Mouse (Mus musculus) heart, embryonic 16.5 days (tissue): Measurements from ENCODE around the gene Tex44. TPM values are rescaled to one million over a fixed set of nuclear protein-coding genes. Genes with fewer than 3 reads are reported as not detected.
A peak's percentile ranks its signal among the peaks of the same experiment; 100 is the strongest.

Experiments used
- ATAC-seq: fragments of 200-750 bp; cut with Nextera tagmentation; replicated peaks from 2 replicates; pipeline ENCODE4 v1.8.0; 2017; ENCODE audit warnings: moderate number of reproducible peaks; ENCODE audit not compliant: insufficient read depth, low FRiP score; ENCODE audit errors: extremely low read depth
- H3K27ac ChIP-seq: fragments of 300-500 bp; sonication (generic); 2 replicates; pipeline ENCODE4 v1.5.1; 2014; ENCODE audit warnings: mild to moderate bottlenecking, low read length, control low read depth, moderate library complexity
- H3K27me3 ChIP-seq: fragments of 300-500 bp; sonication (generic); 2 replicates; pipeline ENCODE4 v1.6.1; 2014; ENCODE audit warnings: low read length, mixed read lengths; ENCODE audit not compliant: control insufficient read depth, insufficient read depth
- H3K36me3 ChIP-seq: fragments of 300-500 bp; sonication (generic); 2 replicates; pipeline ENCODE4 v1.6.1; 2014; ENCODE audit not compliant: control insufficient read depth, insufficient read depth
- H3K4me1 ChIP-seq: fragments of 300-500 bp; sonication (generic); 2 replicates; pipeline ENCODE4 v1.6.1; 2014; ENCODE audit warnings: low read length, mixed read lengths; ENCODE audit not compliant: control insufficient read depth, insufficient read depth
- H3K4me2 ChIP-seq: fragments of 300-500 bp; sonication (generic); 2 replicates; pipeline ENCODE4 v1.6.1; 2014; ENCODE audit warnings: low read depth, mild to moderate bottlenecking, control low read depth, low read length
- H3K4me3 ChIP-seq: fragments of 300-500 bp; sonication (generic); 2 replicates; pipeline ENCODE4 v1.5.1; 2014; ENCODE audit warnings: mild to moderate bottlenecking, control low read depth, low read length
- H3K9ac ChIP-seq: fragments of 300-500 bp; sonication (generic); 2 replicates; pipeline ENCODE4 v1.6.1; 2014; ENCODE audit warnings: low read length, control low read depth
- H3K9me3 ChIP-seq: fragments of 300-500 bp; sonication (generic); replicated peaks from 2 replicates; pipeline ENCODE4 v1.6.1; 2016; ENCODE audit warnings: low read length; ENCODE audit not compliant: control insufficient read depth
- WGBS: fragments of 180-500 bp; shearing (Covaris S2); extraction: QIAGEN DNeasy Blood & Tissue Kit; methylation state at CpG from one replicate; pipeline ENCODE4 v1.1.7; 2014; 5-methylcytosine and 5-hydroxymethylcytosine counted together
- polyA plus RNA-seq: library from polyadenylated mRNA; unstranded; fragments of >200 nt; fragmentation: Nextera tagmentation; extraction: Ambion mirVana; gene quantifications from 2 replicates; pipeline ENCODE4 v1.2.1, GENCODE M21; 2015

Tex44 gene
- polyA plus RNA-seq, 1 experiment from 2014 or later, result not detected

GRCm38 (mm10) chr1:86409476-86409875 lies 16.7 kb upstream of the Tex44 start:
- Histone ChIP-seq H3K27ac (no peak overlapping the region), H3K9me3 (peaks cover 5% of the 10 kb centered on the region; the same call in 1 of the 2 replicates), H3K9ac (no peak overlapping the region), H3K27me3 (no peaks in the 10 kb centered on the region), H3K4me3 (no peak overlapping the region), H3K4me1 (peaks cover 7% of the 10 kb centered on the region), H3K36me3 (no peaks in the 10 kb centered on the region), H3K4me2 (no peak overlapping the region)
- 86% methylated on average over 2 of the region's 2 CpGs for WGBS
- ATAC-seq, result no peak

DNA sequence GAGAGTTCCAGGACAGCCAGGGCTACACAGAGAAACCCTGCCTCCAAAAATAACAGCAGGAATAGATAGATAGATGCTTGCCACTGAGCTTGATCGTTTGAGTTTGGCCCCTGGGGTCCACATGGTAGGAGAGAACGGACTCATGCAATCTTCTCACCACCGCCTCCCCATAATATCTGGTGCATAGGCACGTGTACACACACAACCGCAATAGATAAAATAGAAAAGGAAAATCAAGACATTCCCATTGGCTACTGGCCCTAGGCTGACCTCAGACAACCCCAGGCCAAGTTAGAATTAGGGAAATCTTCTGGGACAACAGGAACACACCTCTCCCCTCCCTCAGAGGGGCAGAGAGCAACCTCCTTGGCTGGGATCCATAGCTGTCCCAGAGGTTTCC lies 11.4 kb upstream of the Tex44 start:
- Histone ChIP-seq H3K4me2 (no peak overlapping the region), H3K9me3 (no peaks in the 10 kb centered on the region), H3K36me3 (no peaks in the 10 kb centered on the region), H3K27me3 (no peaks in the 10 kb centered on the region), H3K4me1 (peaks cover 5% of the 10 kb centered on the region; the same call in 1 of the 2 replicates), H3K4me3 (no peak overlapping the region), H3K27ac (no peak overlapping the region), H3K9ac (no peak overlapping the region)
- 70% methylated on average over 5 of the region's 5 CpGs for WGBS
- ATAC-seq, result no peak

- Histone ChIP-seq H3K9me3 (no peaks in the 10 kb centered on the region), H3K4me1 (peaks cover 5% of the 10 kb centered on the region; the same call in 1 of the 2 replicates), H3K4me3 (no peak overlapping the region), H3K27me3 (no peaks in the 10 kb centered on the region), H3K4me2 (no peak overlapping the region), H3K9ac (no peak overlapping the region), H3K27ac (no peak overlapping the region), H3K36me3 (no peaks in the 10 kb centered on the region)
- 48% methylated on average over 2 of the region's 2 CpGs for WGBS
- ATAC-seq, result no peak
Observed at GRCm38 (mm10) chr1:86415144-86415543, 11.0 kb upstream of the Tex44 start.

GRCm38 (mm10) chr1:86415612-86416184 lies 10.4 kb upstream of the Tex44 start:
- no peak for ATAC-seq
- Histone ChIP-seq H3K36me3 (no peaks in the 10 kb centered on the region), H3K27me3 (no peaks in the 10 kb centered on the region), H3K4me1 (peaks cover 5% of the 10 kb centered on the region; the same call in 1 of the 2 replicates), H3K9me3 (no peaks in the 10 kb centered on the region), H3K27ac (no peak overlapping the region), H3K9ac (no peak overlapping the region), H3K4me2 (no peak overlapping the region), H3K4me3 (no peak overlapping the region)
- WGBS, result 56% methylated on average over 7 of the region's 7 CpGs

- 62% methylated on average over 6 of the region's 6 CpGs for WGBS
Observed at GRCm38 (mm10) chr1:86416321-86416720, 9.8 kb upstream of the Tex44 start.

DNA sequence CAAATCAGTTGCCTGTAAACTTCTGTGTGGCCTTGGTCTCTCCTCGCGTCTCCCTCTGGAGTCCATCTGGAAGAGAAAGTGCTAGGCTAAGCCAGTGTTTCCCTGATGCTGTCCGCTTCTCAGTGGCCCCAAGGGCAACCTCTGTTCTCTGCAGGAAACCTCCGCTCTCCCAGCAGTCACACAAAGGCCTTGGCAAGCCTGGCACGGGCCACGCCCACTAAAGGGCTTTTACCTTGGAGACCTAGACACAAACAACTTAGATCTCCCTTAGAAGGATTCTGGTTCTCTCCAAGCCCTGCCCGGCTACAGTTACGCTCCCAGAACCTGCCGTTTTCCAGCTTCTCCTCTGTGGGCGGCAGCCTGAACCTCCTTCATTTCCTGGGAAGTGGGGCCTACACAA lies 5.1 kb upstream of the Tex44 start:
- Histone ChIP-seq H3K27me3 (no peaks in the 10 kb centered on the region), H3K27ac (no peak overlapping the region), H3K4me1 (peaks cover 5% of the 10 kb centered on the region; the same call in 1 of the 2 replicates), H3K36me3 (no peaks in the 10 kb centered on the region), H3K9ac (no peak overlapping the region), H3K4me2 (no peak overlapping the region), H3K4me3 (no peak overlapping the region), H3K9me3 (no peaks in the 10 kb centered on the region)
- 46% methylated on average over 10 of the region's 10 CpGs for WGBS
- ATAC-seq, result no peak

More at GRCm38 (mm10) chr1:86416321-86416720, 9.8 kb upstream of the Tex44 start:
- Histone ChIP-seq H3K9ac (no peak overlapping the region), H3K9me3 (no peaks in the 10 kb centered on the region), H3K27me3 (no peaks in the 10 kb centered on the region), H3K36me3 (no peaks in the 10 kb centered on the region), H3K4me1 (peaks cover 5% of the 10 kb centered on the region; the same call in 1 of the 2 replicates), H3K27ac (no peak overlapping the region), H3K4me3 (no peak overlapping the region), H3K4me2 (no peak overlapping the region)
- ATAC-seq, result no peak

- Histone ChIP-seq H3K9me3 (no peaks in the 10 kb centered on the region), H3K27me3 (no peaks in the 10 kb centered on the region), H3K36me3 (no peaks in the 10 kb centered on the region), H3K9ac (no peak overlapping the region), H3K4me2 (no peak overlapping the region), H3K4me3 (no peak overlapping the region), H3K27ac (no peak overlapping the region), H3K4me1 (peaks cover 2% of the 10 kb centered on the region; the same call in 1 of the 2 replicates)
- 69% methylated on average over 5 of the region's 5 CpGs for WGBS
- ATAC-seq, result no peak
Observed at GRCm38 (mm10) chr1:86423879-86424278, 2.2 kb upstream of the Tex44 start.

GRCm38 (mm10) chr1:86424336-86424735 lies 1.8 kb upstream of the Tex44 start:
- WGBS, result 77% methylated on average over 1 of the region's 1 CpGs
- peaks cover 2% of the 10 kb centered on the region; the same call in 1 of the 2 replicates for H3K4me1 ChIP-seq
- no peaks in the 10 kb centered on the region for H3K27me3 ChIP-seq
- no peak overlapping the region for H3K4me2 ChIP-seq
- no peak overlapping the region for H3K27ac ChIP-seq
- no peaks in the 10 kb centered on the region for H3K36me3 ChIP-seq
- H3K4me3 ChIP-seq, result no peak overlapping the region
- no peak for ATAC-seq
- H3K9me3 ChIP-seq, result no peaks in the 10 kb centered on the region
- no peak overlapping the region for H3K9ac ChIP-seq

DNA sequence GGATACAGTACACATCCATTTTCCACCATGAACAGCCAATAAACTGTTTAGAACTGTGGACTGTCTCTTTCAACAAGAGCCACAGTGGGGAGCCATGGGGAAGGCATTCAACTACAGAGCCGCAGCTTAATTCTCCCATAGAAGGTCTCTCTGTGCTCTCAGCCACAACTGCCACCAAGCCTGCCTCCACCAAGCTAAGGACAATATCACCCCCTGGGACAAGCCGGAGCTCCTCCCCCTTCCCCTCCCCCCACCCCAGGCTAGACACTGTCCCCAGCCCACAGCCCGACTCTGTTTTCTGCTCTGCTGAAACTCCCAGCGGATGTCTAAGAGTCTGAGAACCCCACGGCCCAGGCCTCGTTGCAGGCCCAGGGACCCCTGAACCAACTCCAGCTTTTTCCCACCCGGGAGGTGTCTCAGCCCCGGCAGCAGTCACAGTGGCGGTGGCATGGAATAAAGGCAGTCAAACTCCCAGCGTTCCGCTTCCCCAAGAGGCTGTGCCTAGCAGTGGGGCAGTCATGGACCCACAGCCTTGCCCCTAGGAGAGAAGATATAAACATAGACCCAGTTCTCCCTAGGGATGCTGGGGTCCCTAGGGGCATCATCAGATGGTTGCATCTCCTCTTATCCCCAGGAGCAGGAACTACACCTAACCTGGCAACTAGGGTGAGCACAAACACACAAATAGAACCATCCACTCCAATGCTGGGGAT lies 1.1 kb upstream of the Tex44 start:
- Histone ChIP-seq H3K27ac (no peak overlapping the region), H3K36me3 (no peaks in the 10 kb centered on the region), H3K9me3 (no peaks in the 10 kb centered on the region), H3K4me1 (no peaks in the 10 kb centered on the region), H3K4me2 (no peak overlapping the region), H3K9ac (no peak overlapping the region), H3K4me3 (no peak overlapping the region), H3K27me3 (no peaks in the 10 kb centered on the region)
- 35% methylated on average over 10 of the region's 11 CpGs for WGBS
- ATAC-seq, result 0 out of 2 replicates have a peak, but pooled peaks have one; percentile 11
